Mouse (Mus musculus) retina, postnatal 1 day (tissue): ENCODE measurements at regions not wholly inside any gene's neighbourhood (a gene's known extent, or its start where the extent isn't known, plus 50 kb on each side); places are given as distances from the start of the nearest gene placed in this dataset.

ENCODE experiments used
- DNase-seq: peaks from one replicate; pipeline ENCODE4 v3.0.0-alpha.2; 2012

DNA sequence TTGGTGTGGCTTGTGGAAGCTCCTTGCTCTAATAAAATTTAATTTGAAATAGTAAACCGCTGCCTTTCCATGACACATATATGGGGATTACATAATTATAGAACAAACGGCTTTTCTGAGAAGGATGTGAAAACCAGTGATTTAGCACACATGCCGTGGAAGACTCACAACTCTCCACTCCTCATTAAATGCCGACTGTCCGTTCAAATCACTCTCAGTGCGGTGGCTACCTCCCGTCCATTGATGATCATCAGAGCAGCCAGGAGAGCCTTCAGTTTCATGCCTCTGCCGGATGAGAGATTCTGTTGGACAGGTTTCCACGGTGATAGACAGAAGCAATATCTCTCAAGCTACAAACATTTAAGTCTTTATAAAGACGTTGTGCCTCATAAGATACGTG lies 451.3 kb downstream of the Glrx3 start:
- DNase-seq: peak; percentile 52

DNA sequence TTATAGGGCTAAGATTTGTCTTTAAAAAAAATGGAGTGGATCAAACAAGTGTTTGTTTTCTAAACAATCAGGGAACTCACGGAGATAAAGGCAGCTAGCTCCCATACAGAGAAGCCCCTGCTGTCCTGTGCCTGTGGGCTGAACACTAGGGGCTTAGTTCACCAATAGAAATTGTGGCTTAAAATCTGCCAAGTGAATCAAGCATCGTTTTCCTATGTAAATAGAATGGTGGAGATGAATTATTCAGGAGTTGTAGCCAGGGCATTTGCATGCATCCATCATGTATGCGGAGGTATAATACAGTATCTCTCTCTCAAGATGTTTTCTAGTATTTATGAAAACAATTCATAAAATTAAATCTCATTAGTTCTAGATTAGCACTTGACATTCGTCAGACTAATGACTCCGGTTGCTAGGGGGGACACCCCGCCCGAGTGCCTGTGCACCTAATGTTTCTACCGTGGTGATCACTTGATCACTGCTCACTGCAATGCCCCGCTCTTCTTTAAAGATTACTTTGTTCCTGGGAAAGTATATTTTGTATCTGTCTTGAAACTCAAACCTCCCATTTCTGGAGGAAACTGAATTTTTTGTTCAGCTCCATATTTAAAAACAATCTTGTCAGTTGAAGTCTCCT lies 469.1 kb downstream of the Glrx3 start:
- no peak for DNase-seq

DNA sequence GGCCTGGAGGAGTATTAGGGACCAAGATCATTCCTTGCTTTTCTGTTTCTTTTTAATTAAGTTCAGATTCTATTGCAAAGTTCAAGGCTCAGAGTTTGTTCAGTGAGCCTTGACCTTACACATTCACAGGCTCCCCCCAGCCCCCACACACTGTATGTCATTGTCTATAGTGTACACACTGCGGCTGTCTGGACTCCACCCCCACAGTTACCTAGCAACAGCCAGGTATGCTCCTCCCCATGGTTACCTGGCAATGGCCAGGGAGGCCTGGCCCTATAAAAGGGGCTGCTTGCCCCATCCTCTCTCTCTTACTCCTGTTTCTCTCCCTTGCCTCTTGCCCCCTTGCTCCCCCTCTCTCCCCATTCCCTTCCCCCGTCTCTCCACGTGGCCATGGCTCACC lies 472.0 kb downstream of the Glrx3 start:
- DNase-seq: no peak

DNA sequence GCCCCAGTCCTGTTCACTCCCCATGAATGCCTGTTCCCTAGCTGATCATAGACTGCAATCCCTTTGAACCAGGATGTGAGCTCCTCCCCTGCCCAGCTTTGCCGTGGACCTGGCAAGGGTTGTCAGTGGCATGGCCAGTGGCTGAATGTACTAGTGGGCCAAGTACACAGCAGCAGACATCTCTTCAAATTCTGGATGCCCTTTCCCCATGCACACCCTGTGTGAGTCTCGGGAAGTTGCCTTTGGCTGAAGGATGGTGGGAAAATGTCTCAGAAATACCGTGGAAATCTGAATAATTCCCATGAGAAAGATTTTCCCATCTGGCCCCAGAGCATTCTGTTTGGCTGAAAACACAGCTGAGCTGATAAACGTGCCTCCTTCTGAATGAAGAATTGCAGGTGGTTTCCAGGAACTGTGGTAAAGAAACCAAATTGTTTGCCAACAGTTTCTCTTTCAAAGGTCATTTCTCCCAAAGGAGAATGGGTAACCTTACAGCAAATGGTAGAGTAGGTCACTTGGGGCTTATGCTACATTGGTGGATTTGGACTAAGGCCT lies 476.2 kb downstream of the Glrx3 start:
- DNase-seq: no peak

- DNase-seq: no peak
Measured at GRCm38 (mm10) chr7:137914506-137914905, 477.1 kb downstream of the Glrx3 start.

DNA sequence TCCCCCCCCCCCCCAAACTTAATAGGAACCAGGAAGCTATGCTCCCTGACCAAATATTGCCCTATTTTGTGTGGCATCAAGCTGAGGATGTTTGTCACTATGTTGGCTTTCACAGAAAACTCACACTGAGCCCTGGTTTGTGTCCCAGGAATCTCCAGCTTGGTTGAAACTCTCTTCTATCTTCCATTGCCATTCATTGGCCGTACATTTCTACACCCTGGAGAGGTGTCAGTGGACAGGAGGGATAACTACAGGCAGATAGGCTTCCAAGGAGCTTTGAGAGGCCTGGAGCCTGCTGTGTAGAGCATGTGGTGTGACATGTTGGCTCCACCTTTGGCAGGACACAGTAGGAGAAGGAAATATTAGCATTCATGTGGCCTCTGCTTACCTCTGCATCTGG lies 478.9 kb downstream of the Glrx3 start:
- DNase-seq: no peak

- DNase-seq: peak; percentile 84
Measured at GRCm38 (mm10) chr7:137924464-137925167, 472.9 kb downstream of the Tcerg1l start.

DNA sequence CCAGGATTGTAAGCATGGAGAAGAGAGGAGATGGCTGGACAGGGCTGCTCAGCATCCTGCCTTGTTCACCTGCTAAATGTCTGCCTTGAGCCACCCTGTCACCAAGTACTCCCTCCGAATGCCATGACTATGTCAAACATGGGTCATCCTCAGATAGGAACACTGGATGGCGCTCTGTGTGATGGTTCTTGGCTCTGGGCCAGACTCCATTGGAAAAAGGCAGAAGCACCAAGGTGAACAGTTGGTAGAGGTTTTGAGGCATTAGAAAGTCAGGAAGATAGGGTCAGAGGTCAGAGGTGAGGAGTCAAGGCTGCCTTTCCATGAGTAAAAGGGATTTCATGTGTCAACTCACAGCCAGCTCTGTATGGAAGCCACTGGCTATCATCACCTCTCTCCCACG lies 471.9 kb downstream of the Tcerg1l start:
- DNase-seq: no peak

- peak; percentile 59 for DNase-seq
Measured at GRCm38 (mm10) chr7:137927371-137927770, 470.2 kb downstream of the Tcerg1l start.

DNA sequence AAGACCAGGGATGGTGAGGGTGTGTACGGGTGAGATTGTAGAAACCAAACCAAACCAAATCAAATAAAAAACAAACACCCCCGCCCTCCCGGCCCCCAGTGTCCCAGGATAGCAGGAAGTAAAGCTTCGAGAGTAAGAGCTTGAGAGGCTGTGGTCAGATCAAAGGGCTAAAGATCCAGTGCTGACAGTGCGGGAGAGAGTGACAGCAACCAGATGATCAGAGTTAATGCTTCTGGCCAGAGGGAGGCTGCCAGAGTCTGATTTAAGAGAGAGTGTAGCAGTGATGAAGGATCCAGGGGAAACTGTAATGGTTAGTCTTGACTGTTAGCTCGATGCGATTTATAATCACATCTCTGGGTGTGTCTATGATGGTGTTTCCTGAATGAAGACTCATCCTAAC lies 467.3 kb downstream of the Tcerg1l start:
- DNase-seq: no peak

DNA sequence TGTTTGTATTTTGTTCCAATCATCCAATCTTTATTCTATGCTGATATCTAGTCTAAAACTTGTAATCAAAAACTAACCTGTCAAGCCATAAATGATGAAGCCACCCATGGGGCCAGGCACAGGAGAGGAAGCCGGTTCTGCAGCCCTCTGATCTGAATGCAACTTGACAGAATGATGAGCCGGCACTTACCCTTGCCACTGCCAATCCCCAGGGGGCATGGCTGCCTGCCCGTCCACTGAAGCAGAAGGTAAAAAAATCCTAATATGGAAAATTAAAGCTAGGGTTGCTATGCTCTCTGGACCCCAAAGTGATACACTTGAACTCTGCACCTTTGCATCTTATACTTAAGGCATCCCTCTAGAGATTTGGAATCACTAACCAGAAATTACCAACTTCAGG lies 461.6 kb downstream of the Tcerg1l start:
- DNase-seq: peak; percentile 68

DNA sequence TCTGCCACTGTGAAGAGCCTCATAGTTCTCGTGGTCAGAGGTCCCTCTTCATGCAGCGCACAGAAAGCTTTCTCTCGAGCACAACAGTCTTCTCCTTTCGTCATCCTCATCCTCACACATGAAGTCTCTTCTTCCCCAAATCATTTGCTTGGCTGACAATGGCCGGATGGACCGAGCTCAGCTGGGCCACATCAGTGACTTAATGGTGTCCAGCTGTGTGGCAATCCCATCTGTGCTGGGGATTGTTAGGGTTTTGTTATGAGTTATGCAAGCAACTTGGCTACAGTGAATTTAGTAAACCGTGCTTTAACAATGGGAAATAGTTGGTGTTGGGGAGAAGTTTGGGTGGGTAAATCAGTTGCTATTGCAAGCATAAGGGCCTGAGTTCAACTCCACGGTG lies 458.4 kb downstream of the Tcerg1l start:
- no peak for DNase-seq

GRCm38 (mm10) chr7:137940084-137940483 lies 457.4 kb downstream of the Tcerg1l start:
- DNase-seq: peak; percentile 39

DNA sequence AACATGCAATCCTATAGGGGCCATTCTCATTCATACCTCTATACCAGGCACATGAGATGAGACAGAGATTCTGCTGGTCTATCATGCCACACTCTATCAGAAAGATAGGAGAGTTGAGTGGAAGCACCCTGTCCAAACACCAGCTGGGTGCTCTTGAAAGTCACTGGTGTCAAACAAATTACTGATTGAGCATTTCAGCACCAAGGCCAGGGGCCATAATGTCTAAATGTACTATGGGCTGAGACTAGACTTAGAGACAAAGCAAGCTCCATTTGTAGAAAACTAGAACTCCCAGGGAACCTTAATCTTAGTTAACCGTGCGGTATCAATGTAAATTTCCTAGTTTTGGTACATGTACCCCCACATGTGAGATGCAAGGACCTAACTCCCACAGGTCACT lies 452.5 kb downstream of the Tcerg1l start:
- peak; percentile 19 for DNase-seq

GRCm38 (mm10) chr7:137947424-137947823 lies 450.1 kb downstream of the Tcerg1l start:
- peak; percentile 37 for DNase-seq

DNA sequence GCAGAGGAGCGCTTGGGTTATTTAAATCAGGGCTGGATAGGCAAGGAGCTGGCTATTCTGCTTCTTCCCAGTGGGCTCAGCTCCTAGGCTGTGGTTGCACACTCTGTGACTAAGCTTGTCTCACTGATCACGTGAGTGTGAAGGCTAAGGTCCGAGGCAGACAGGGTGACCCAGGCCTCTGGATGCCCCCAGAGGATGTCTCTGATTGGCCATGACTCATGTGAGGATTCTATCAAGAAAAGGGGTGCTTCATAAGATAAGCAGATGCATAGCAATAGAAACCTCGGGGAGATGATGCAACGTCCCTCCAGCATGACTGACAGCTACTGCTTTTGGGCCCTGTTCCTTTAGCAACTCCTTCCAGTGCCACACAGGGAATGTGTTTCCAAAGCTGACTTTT lies 440.2 kb downstream of the Tcerg1l start:
- DNase-seq: no peak

DNA sequence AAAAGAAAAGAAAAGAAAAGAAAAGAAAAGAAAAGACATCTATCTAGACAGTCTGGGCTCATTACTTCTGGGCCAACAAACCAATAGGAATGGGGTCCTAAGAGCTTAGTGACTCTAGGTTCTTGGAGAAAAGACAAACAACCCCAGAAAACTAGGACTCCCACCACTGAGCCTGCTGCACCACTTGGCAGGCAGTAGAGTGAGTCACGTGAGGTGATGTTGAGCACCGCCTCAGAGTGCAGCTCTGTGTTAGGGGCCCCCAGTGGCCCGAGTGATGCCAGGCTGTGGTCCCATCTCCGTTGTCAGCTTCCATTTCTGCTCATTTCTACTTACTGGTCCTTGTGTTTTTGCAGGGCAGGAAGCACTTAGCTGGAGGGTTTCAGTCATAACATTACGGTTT lies 439.7 kb downstream of the Tcerg1l start:
- DNase-seq: no peak

DNA sequence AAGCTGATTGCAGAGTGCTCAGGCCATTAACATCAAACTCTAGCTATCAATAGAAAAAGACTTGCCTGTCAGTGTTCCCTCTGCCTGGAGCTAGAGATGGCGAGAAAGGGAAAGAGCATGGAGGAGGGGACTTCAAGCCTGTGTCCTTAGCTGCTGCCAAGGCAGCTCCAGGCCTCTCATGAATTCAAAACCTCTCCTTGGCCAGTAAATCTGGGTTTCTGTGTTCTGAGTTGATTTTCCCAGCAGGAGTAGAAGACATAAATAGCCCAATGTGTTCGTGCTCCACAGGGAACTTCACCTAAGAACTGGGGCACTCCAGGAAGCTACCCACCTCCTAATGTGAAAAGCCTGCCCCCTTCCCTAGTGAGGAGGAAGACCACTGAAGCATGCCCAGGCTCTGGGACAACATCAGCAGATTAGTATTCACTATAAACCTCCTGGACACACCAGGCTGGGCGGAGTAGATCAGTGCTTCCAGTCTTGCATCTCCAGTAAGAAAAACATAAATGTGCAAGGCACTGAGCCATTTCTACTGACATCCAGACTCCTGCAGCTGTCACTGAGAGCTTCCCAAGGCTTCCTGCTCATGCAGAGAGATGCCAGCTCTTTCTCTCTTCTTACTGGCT lies 433.9 kb downstream of the Tcerg1l start:
- peak; percentile 31 for DNase-seq

GRCm38 (mm10) chr7:137974705-137975104 lies 422.8 kb downstream of the Tcerg1l start:
- DNase-seq: no peak

DNA sequence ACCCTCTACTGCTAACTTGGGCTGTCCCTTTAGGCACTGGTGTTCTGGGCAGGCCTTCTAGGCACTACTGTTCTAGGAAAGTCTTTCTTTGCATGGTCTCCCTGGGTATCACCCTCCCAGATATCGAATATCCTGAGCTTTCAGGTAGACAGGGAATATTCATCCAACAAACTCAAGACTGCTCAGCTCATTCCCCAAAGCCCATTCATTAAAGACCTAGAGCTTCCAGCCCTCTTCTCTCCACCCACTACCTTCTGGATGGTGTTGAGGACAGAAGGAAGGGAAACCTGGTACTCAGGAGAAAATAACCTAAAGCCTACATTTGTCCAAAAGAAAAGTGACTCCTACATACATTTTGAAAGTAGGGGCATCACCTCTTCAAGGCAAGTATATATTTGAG lies 420.0 kb downstream of the Tcerg1l start:
- DNase-seq: no peak

DNA sequence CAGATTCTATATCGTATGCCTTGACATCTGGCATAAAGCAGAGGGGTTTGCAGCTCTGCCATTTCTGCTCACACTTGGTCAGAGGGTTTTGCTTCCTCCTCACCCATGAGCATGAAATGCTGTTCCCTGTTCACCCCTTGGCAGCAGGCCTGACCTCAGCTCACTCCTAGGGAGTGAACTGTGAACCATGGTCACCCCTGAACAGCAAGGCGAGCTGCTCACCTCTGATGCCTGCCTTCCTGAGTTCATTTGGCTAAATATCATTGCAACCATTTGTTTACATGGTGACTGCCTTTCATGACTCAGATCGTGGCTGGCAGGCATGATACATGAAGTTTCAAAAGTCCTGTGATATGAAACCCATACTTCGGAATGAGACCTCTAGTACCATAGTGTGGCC lies 418.2 kb downstream of the Tcerg1l start:
- DNase-seq: no peak

DNA sequence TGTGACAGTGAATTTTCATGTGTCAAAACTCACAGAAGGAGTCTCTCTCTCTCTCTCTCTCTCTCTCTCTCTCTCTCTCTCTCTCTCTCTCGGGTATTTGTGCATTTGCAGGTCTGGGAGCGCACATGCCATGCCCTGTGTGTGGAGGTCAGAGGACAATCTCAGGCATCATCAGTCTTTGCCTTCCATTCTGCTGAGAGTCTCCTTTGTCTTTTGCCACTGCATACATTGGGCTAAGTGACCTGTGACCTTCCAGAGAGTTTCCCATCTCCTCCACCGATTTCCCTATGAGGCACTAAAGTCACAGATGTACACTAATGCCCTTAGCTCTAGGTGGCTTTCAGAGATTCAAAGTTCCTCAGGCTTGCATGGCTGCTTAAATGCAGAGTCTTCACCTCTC lies 391.7 kb downstream of the Tcerg1l start:
- DNase-seq: no peak

GRCm38 (mm10) chr7:138006971-138007370 lies 390.6 kb downstream of the Tcerg1l start:
- no peak for DNase-seq

DNA sequence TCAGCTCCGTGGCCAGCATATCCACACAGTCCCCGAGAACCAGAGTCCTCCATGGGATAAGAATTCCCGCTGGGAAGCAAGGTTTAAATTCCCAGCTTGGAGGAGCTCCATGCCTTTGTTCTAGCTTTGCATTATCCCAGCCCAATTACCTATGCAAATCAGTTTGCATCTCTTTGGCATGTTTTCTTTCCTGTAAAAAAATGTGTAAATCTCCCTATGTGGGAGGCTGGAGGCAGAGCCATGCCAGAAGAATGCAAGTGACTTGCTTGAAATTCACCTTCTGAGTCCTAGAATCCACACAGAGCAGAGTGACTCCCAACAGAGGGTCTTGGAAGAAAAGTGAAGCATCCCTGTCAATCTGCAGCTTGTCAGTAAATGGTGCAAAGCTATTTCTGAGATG lies 388.9 kb downstream of the Tcerg1l start:
- no peak for DNase-seq
